Mouse (Mus musculus) limb, embryonic 10.5 days (tissue): ENCODE data around the gene Bod1l. TPM values are rescaled to one million over a fixed set of nuclear protein-coding genes. Genes with fewer than 3 reads are reported as not detected.

Experiments
- DNase-seq: peaks from one replicate; pipeline ENCODE4 v3.0.0-alpha.2; 2017; ENCODE audit warnings: low spot score
- H3K27ac ChIP-seq: fragments of 300-500 bp; sonication (generic); 2 replicates; pipeline ENCODE4 v1.5.1; 2016; ENCODE audit warnings: mild to moderate bottlenecking
- H3K27me3 ChIP-seq: fragments of 300-500 bp; sonication (generic); 2 replicates; pipeline ENCODE4 v1.6.1; 2016; ENCODE audit warnings: low read depth, mild to moderate bottlenecking; ENCODE audit not compliant: poor library complexity, severe bottlenecking
- H3K36me3 ChIP-seq: fragments of 300-500 bp; sonication (generic); 2 replicates; pipeline ENCODE4 v1.6.1; 2016; ENCODE audit warnings: mild to moderate bottlenecking, moderate library complexity
- H3K4me1 ChIP-seq: fragments of 300-500 bp; sonication (generic); 2 replicates; pipeline ENCODE4 v1.6.1; 2016
- H3K4me3 ChIP-seq: fragments of 300-500 bp; sonication (generic); 2 replicates; pipeline ENCODE4 v1.5.1; 2016; ENCODE audit warnings: mild to moderate bottlenecking, moderate library complexity
- H3K9me3 ChIP-seq: fragments of 300-500 bp; sonication (generic); replicated peaks from 2 replicates; pipeline ENCODE4 v1.6.1; 2016; ENCODE audit warnings: mild to moderate bottlenecking
- WGBS: fragments of 180-500 bp; shearing (Covaris S2); methylation state at CpG from one replicate; pipeline ENCODE4 v1.1.7; 2016; 5-methylcytosine and 5-hydroxymethylcytosine counted together
- polyA plus RNA-seq: library from polyadenylated mRNA; unstranded; fragments of >200 nt; fragmentation: Nextera tagmentation; extraction: Ambion mirVana; gene quantifications from 2 replicates; pipeline ENCODE4 v1.2.1, GENCODE M21; 2016

Bod1l gene
- polyA plus RNA-seq, 1 experiment from 2014 or later = 18.5 TPM

DNA sequence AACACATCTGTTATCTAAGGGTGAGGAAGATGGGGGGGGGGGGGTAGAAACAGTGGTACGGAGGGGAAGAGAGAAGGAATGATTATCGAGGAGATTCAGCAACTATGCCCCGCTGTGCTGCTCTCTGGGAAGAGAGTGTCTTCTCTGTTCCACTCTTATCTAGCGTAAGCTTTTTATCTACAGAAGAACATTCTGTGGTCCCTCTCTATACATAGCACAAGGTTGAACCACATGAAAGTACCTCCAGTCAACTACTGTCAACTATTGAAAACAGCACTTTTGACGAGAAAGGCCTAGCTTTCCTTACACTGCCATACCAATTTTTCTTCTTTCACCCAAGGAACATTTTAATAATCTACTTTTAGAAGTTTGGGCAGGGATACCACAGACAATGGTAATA, 2.4 kb downstream of the Bod1l start:
- 87% methylated on average over 5 of the region's 5 CpGs for WGBS
- DNase-seq = no peak
- H3K36me3 ChIP-seq = peaks cover 11% of the 10 kb centered on the region
- H3K4me3 ChIP-seq = no peak overlapping the region
- no peaks in the 10 kb centered on the region for H3K9me3 ChIP-seq
- H3K27me3 ChIP-seq = no peaks in the 10 kb centered on the region
- H3K4me1 ChIP-seq = peaks cover 19% of the 10 kb centered on the region
- no peak overlapping the region for H3K27ac ChIP-seq

DNA sequence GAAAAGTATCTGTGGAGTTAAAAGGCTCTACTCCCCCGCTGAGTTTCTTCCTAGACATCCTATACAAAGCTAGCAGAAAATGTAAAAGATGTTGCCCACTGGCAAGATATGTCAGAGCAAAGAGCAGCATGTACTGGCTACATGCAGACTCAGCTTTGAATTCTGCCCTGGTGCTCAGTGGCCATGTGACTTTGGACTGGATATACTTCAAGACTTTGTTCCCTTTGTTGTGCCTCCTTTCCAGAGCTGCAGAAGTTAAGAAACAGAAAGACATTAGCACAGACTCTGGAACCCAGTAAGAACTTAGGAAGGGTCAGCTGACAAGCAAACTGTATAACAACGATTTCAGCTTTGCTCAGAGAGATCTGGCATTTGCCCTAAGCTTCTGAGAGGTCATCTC, 14.0 kb downstream of the Bod1l start:
- H3K9me3 ChIP-seq = no peaks in the 10 kb centered on the region
- peaks cover 95% of the 10 kb centered on the region for H3K36me3 ChIP-seq
- DNase-seq = no peak
- H3K4me3 ChIP-seq = no peak overlapping the region
- no peak overlapping the region for H3K27ac ChIP-seq
- WGBS = 91% methylated on average over 2 of the region's 2 CpGs
- no peaks in the 10 kb centered on the region for H3K27me3 ChIP-seq
- H3K4me1 ChIP-seq = no peaks in the 10 kb centered on the region

DNA sequence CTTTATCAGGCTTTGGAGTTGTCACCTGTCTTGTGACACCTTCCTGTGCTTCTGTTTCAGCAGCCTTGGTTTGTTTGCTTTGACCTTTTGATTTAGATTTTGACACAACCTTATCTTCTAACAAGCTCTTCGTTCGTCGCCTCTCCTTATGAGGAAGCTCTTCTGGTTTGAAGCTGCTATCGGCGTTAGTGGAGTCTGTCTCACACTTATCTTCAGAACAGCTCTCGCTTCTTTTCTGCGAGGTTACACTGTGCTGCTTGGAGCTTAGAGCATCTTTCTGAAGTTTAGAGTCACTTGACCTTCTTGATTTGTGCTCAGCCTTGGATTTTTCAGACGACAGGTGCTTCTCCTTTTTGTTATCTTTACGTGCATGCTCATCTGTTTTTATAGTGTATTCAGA, 23.0 kb downstream of the Bod1l start:
- Histone ChIP-seq H3K4me1 (no peaks in the 10 kb centered on the region), H3K4me3 (no peak overlapping the region), H3K9me3 (no peaks in the 10 kb centered on the region), H3K36me3 (peaks cover 96% of the 10 kb centered on the region), H3K27me3 (no peaks in the 10 kb centered on the region), H3K27ac (no peak overlapping the region)
- 97% methylated on average over 9 of the region's 9 CpGs for WGBS
- DNase-seq = no peak

DNA sequence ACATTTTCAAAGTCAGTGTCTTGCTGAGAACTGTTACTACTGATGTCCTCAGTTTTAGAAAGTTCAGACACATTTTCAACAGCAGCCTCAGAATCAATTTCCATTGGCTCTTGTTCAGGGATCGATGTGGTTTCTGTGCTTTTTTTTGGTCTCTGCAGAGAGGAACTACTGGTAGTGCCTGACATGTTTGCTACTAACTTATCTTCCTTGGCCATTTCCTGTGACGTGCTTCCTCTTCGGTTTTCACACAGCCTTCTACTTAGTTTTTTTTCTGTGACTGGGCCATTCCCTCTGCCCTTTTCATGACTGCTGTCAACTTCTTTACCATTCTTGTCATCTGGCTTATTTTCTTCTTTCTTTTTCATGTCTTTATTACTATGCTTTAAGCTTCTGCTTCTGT, 23.6 kb downstream of the Bod1l start:
- no peak for DNase-seq
- Histone ChIP-seq H3K36me3 (peaks cover 96% of the 10 kb centered on the region), H3K9me3 (no peaks in the 10 kb centered on the region), H3K4me3 (no peak overlapping the region), H3K27ac (no peak overlapping the region), H3K4me1 (no peaks in the 10 kb centered on the region), H3K27me3 (no peaks in the 10 kb centered on the region)
- WGBS = 89% methylated on average over 3 of the region's 3 CpGs

GRCm38 (mm10) chr5:41812516-41812915, 31.6 kb downstream of the Bod1l start:
- no peak overlapping the region for H3K4me3 ChIP-seq
- DNase-seq = no peak
- no peak overlapping the region for H3K27ac ChIP-seq
- H3K36me3 ChIP-seq = peaks cover 79% of the 10 kb centered on the region
- H3K9me3 ChIP-seq = no peaks in the 10 kb centered on the region
- H3K4me1 ChIP-seq = no peaks in the 10 kb centered on the region
- no peaks in the 10 kb centered on the region for H3K27me3 ChIP-seq
- 89% methylated on average over 6 of the region's 6 CpGs for WGBS

DNA sequence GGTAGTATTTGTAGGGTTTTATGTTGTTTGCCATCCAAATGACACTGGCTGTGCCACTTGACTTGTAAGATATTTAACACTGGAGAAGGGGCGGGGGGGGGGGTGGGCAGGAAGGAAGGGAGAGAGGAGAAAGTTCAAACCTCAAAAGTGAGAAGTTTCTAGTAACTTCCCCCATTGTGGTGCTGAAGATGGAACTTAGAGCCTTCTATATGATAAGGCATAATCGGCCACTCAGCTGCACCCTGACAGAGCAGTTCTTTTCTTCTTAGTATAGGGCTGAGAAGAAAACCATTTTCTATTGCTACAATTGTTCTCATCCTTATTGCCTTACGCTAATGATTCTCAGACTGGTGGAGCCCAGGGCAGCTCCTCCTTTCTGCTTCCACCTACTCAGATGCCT, 32.8 kb downstream of the Bod1l start:
- 84% methylated on average over 3 of the region's 3 CpGs for WGBS
- Histone ChIP-seq H3K27me3 (no peaks in the 10 kb centered on the region), H3K27ac (no peak overlapping the region), H3K9me3 (no peaks in the 10 kb centered on the region), H3K4me1 (no peaks in the 10 kb centered on the region), H3K36me3 (peaks cover 77% of the 10 kb centered on the region), H3K4me3 (no peak overlapping the region)
- DNase-seq = no peak

DNA sequence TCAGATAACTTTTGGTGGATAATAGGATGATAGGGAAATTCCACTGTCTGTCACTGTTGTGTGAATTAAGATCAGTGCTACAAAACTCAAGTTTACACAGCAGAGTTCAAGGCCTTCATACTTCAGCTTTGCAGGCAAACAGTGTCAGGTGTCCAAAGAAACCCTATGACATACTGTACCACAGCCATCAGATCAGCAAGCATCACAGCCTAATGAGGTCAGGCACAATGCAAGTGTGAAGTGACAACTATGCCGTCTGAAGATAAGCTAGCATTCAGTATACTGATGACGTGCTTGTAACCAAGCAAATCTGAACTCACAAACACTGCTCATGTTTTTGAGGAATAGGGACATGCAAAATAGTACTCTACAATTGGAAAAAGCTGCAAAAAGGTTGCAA, 36.7 kb downstream of the Bod1l start:
- Histone ChIP-seq H3K36me3 (peaks cover 80% of the 10 kb centered on the region), H3K4me3 (no peak overlapping the region), H3K4me1 (no peaks in the 10 kb centered on the region), H3K9me3 (no peaks in the 10 kb centered on the region), H3K27me3 (no peaks in the 10 kb centered on the region), H3K27ac (no peak overlapping the region)
- DNase-seq = no peak
- WGBS = 91% methylated on average over 2 of the region's 2 CpGs

DNA sequence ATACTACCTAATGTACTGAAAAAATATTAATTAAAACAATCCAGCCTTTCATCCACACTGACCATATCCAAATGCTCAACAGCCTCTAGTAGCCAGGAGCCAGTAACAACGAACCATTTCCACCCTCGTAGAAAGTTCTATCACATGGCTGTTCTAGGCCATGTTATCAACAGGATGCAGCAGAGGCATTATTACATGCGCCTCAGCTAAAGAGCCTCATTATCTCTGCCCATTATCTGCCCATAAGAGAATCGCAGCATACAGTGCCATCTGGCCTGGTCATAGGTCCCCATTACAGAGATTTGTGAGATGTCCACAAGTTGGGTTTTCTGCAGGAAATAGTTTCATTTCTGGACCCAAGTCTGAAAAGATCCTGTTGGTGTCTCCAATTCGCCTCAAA, 37.9 kb downstream of the Bod1l start:
- no peaks in the 10 kb centered on the region for H3K9me3 ChIP-seq
- peaks cover 71% of the 10 kb centered on the region for H3K36me3 ChIP-seq
- no peaks in the 10 kb centered on the region for H3K27me3 ChIP-seq
- no peaks in the 10 kb centered on the region for H3K4me1 ChIP-seq
- 95% methylated on average over 5 of the region's 5 CpGs for WGBS
- H3K27ac ChIP-seq = no peak overlapping the region
- no peak for DNase-seq
- H3K4me3 ChIP-seq = no peak overlapping the region

DNA sequence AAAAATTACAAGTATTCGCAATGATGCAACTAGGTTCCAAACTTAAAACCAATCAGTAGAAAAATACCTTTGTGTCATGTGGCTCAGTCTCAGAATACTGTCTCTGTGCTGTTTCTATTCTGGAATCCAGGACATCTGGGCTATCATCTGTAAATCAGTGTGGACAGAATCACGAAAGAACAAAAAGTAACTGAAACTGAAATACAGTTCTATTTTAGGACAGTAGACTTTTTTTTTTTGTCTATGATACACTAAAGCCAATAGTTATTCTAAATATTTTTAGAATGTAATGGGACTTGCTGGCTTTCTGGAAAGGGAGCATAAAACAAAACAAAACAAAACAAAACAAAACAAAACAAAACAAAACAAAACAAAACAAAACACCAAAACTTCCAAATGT, 39.0 kb downstream of the Bod1l start:
- 97% methylated on average over 2 of the region's 2 CpGs for WGBS
- Histone ChIP-seq H3K27ac (no peak overlapping the region), H3K36me3 (peaks cover 72% of the 10 kb centered on the region), H3K4me1 (no peaks in the 10 kb centered on the region), H3K27me3 (no peaks in the 10 kb centered on the region), H3K9me3 (no peaks in the 10 kb centered on the region), H3K4me3 (no peak overlapping the region)
- no peak for DNase-seq

DNA sequence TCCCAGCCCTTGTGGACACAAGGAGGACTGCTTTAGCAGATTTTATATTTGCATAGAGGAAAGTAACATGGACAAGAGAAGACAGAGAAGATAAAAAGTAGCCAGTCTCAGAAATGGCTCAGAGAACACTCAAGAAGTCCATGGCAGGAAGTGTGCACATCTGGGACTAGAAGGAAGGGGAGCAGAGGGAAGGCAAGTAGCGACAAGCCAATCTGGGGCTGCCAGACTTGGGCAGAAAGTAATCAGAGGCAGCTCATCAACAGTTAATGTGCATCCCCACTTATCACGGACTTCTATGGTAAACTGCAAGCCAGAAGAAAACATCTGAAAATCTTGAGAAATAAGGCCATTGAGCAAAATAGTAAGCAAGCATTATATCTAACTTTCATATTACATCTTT, 39.5 kb downstream of the Bod1l start:
- Histone ChIP-seq H3K4me3 (no peak overlapping the region), H3K27ac (no peak overlapping the region), H3K27me3 (no peaks in the 10 kb centered on the region), H3K4me1 (no peaks in the 10 kb centered on the region), H3K9me3 (no peaks in the 10 kb centered on the region), H3K36me3 (peaks cover 72% of the 10 kb centered on the region)
- DNase-seq = no peak
- WGBS = 78% methylated on average over 2 of the region's 2 CpGs

GRCm38 (mm10) chr5:41801622-41802021, 42.5 kb downstream of the Bod1l start:
- DNase-seq = no peak
- 94% methylated on average over 2 of the region's 2 CpGs for WGBS
- H3K36me3 ChIP-seq = peaks cover 70% of the 10 kb centered on the region
- no peaks in the 10 kb centered on the region for H3K4me1 ChIP-seq
- H3K4me3 ChIP-seq = no peak overlapping the region
- H3K27ac ChIP-seq = no peak overlapping the region
- no peaks in the 10 kb centered on the region for H3K9me3 ChIP-seq
- H3K27me3 ChIP-seq = no peaks in the 10 kb centered on the region

GRCm38 (mm10) chr5:41794434-41794833, 49.7 kb downstream of the Bod1l start:
- H3K9me3 ChIP-seq = no peaks in the 10 kb centered on the region
- no peaks in the 10 kb centered on the region for H3K4me1 ChIP-seq
- H3K4me3 ChIP-seq = no peak overlapping the region
- no peak overlapping the region for H3K27ac ChIP-seq
- peaks cover 83% of the 10 kb centered on the region for H3K36me3 ChIP-seq
- no peaks in the 10 kb centered on the region for H3K27me3 ChIP-seq
- no peak for DNase-seq

GRCm38 (mm10) chr5:41790517-41790916, 53.6 kb downstream of the Bod1l start:
- no peak for DNase-seq
- Histone ChIP-seq H3K4me1 (no peaks in the 10 kb centered on the region), H3K9me3 (no peaks in the 10 kb centered on the region), H3K4me3 (no peak overlapping the region), H3K36me3 (peaks cover 93% of the 10 kb centered on the region), H3K27ac (no peak overlapping the region), H3K27me3 (no peaks in the 10 kb centered on the region)
- 88% methylated on average over 2 of the region's 2 CpGs for WGBS

DNA sequence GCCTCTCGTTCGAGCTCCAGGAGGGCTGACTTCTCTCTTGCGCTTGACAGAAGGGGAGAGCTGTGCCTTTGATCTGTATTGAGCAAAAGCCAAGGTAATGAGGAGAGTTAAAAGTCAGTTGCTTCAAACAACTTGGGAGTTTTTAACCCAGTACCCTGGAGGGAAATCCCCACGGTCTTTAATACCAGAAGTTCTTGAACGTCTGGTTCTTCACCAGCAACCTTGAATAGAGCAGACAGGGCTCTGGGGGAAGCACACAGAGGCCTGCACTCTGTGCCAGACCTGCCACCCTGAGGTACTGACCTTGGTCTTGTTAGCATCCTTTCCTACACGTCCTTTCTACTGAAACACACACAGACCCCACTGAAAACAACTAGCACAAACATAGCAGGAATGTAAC, 55.2 kb downstream of the Bod1l start:
- H3K27ac ChIP-seq = no peak overlapping the region
- H3K27me3 ChIP-seq = no peaks in the 10 kb centered on the region
- 76% methylated on average over 6 of the region's 6 CpGs for WGBS
- H3K36me3 ChIP-seq = peaks cover 93% of the 10 kb centered on the region
- no peaks in the 10 kb centered on the region for H3K4me1 ChIP-seq
- no peak for DNase-seq
- H3K9me3 ChIP-seq = no peaks in the 10 kb centered on the region
- H3K4me3 ChIP-seq = no peak overlapping the region
